Mouse (Mus musculus) forebrain, embryonic 10.5 days (tissue): Measurements from ENCODE around the gene Pcca. TPM values are rescaled to one million over a fixed set of nuclear protein-coding genes. Genes with fewer than 3 reads are reported as not detected.
"Not testable (repeated sequence)": the region's sequence is repeated elsewhere in the genome, so short reads cannot be mapped to it uniquely, and the experiment has no call there.

Experiments
- DNase-seq: peaks from one replicate; pipeline ENCODE4 v3.0.0-alpha.2; 2017; ENCODE audit warnings: low spot score; ENCODE audit errors: extremely low spot score
- H3K27ac ChIP-seq: fragments of 300-500 bp; sonication (generic); 2 replicates; pipeline ENCODE4 v1.5.1; 2016; ENCODE audit warnings: mild to moderate bottlenecking
- H3K27me3 ChIP-seq: fragments of 300-500 bp; sonication (generic); 2 replicates; pipeline ENCODE4 v1.6.1; 2016; ENCODE audit warnings: mild to moderate bottlenecking; ENCODE audit not compliant: poor library complexity, severe bottlenecking
- H3K36me3 ChIP-seq: fragments of 300-500 bp; sonication (generic); replicated peaks from 2 replicates; pipeline ENCODE4 v1.6.1; 2016; ENCODE audit warnings: mild to moderate bottlenecking, moderate library complexity
- H3K4me1 ChIP-seq: fragments of 300-500 bp; sonication (generic); 2 replicates; pipeline ENCODE4 v1.6.1; 2016
- H3K4me3 ChIP-seq: fragments of 300-500 bp; sonication (generic); 2 replicates; pipeline ENCODE4 v1.5.1; 2016; ENCODE audit warnings: mild to moderate bottlenecking, moderate library complexity
- H3K9me3 ChIP-seq: fragments of 300-500 bp; sonication (generic); 2 replicates; pipeline ENCODE4 v1.6.1; 2016; ENCODE audit warnings: mild to moderate bottlenecking, moderate library complexity
- WGBS: fragments of 180-500 bp; shearing (Covaris S2); methylation state at CpG from one replicate; pipeline ENCODE4 v1.1.7; 2016; 5-methylcytosine and 5-hydroxymethylcytosine counted together
- polyA plus RNA-seq: library from polyadenylated mRNA; unstranded; fragments of >200 nt; fragmentation: Nextera tagmentation; extraction: Ambion mirVana; gene quantifications from 2 replicates; pipeline ENCODE4 v1.2.1, GENCODE M21; 2016

Pcca gene
- polyA plus RNA-seq, 1 experiment from 2014 or later = 38.9 TPM

- no peak overlapping the region for H3K4me3 ChIP-seq
- peaks cover 7% of the 10 kb centered on the region; the same call in 1 of the 2 replicates for H3K27me3 ChIP-seq
- H3K27ac ChIP-seq = no peak overlapping the region
- no peak for DNase-seq
- 49% methylated on average over 2 of the region's 2 CpGs for WGBS
- no peaks in the 10 kb centered on the region for H3K9me3 ChIP-seq
- H3K4me1 ChIP-seq = no peaks in the 10 kb centered on the region
- no peaks in the 10 kb centered on the region for H3K36me3 ChIP-seq
These were observed 25.1 kb upstream of the Pcca start for GRCm38 (mm10) chr14:122509058-122509457.

- WGBS = 79% methylated on average over 3 of the region's 3 CpGs
- H3K36me3 ChIP-seq = no peaks in the 10 kb centered on the region
- no peak for DNase-seq
- H3K9me3 ChIP-seq = no peaks in the 10 kb centered on the region
- H3K4me3 ChIP-seq = no peak overlapping the region
- peaks cover 7% of the 10 kb centered on the region; the same call in 1 of the 2 replicates for H3K27me3 ChIP-seq
- H3K4me1 ChIP-seq = no peaks in the 10 kb centered on the region
- H3K27ac ChIP-seq = no peak overlapping the region
These were observed 22.6 kb upstream of the Pcca start for GRCm38 (mm10) chr14:122511519-122511918.

GRCm38 (mm10) chr14:122513511-122514036, 20.6 kb upstream of the Pcca start:
- WGBS = 81% methylated on average over 1 of the region's 1 CpGs
- H3K36me3 ChIP-seq = no peaks in the 10 kb centered on the region
- no peak for DNase-seq

GRCm38 (mm10) chr14:122528475-122528874, 5.6 kb upstream of the Pcca start:
- Histone ChIP-seq H3K4me3 (no peak overlapping the region), H3K27ac (no peak overlapping the region), H3K9me3 (0 out of 2 replicates have a peak, but pooled peaks cover 5% of the 10 kb centered on the region), H3K36me3 (no peaks in the 10 kb centered on the region), H3K27me3 (no peaks in the 10 kb centered on the region), H3K4me1 (peaks cover 2% of the 10 kb centered on the region; the same call in 1 of the 2 replicates)
- 89% methylated on average over 4 of the region's 4 CpGs for WGBS
- no peak for DNase-seq

More at GRCm38 (mm10) chr14:122513511-122514036, 20.6 kb upstream of the Pcca start:
- Histone ChIP-seq H3K4me1 (no peaks in the 10 kb centered on the region), H3K27me3 (peaks cover 7% of the 10 kb centered on the region; the same call in 1 of the 2 replicates), H3K27ac (no peak overlapping the region), H3K9me3 (no peaks in the 10 kb centered on the region), H3K4me3 (no peak overlapping the region)

GRCm38 (mm10) chr14:122535986-122536385, 1.9 kb downstream of the Pcca start:
- Histone ChIP-seq H3K4me1 (peaks cover 24% of the 10 kb centered on the region), H3K36me3 (no peaks in the 10 kb centered on the region), H3K9me3 (no peaks in the 10 kb centered on the region), H3K27me3 (no peaks in the 10 kb centered on the region), H3K27ac (no peak overlapping the region), H3K4me3 (no peak overlapping the region)
- 89% methylated on average over 1 of the region's 1 CpGs for WGBS
- no peak for DNase-seq

- H3K27ac ChIP-seq = no peak overlapping the region
- 94% methylated on average over 1 of the region's 1 CpGs for WGBS
- no peak overlapping the region for H3K4me3 ChIP-seq
- 0 out of 2 replicates have a peak, but pooled peaks cover 3% of the 10 kb centered on the region for H3K4me1 ChIP-seq
- DNase-seq = no peak
- no peaks in the 10 kb centered on the region for H3K27me3 ChIP-seq
- peaks cover 8% of the 10 kb centered on the region for H3K36me3 ChIP-seq
- peaks cover 3% of the 10 kb centered on the region; the same call in 1 of the 2 replicates for H3K9me3 ChIP-seq
These were observed 14.3 kb downstream of the Pcca start for GRCm38 (mm10) chr14:122548421-122548820.

GRCm38 (mm10) chr14:122548905-122549304, 14.8 kb downstream of the Pcca start:
- 91% methylated on average over 1 of the region's 1 CpGs for WGBS
- Histone ChIP-seq H3K4me3 (no peak overlapping the region), H3K9me3 (peaks cover 3% of the 10 kb centered on the region; the same call in 1 of the 2 replicates), H3K4me1 (0 out of 2 replicates have a peak, but pooled peaks cover 3% of the 10 kb centered on the region), H3K36me3 (peaks cover 8% of the 10 kb centered on the region), H3K27ac (no peak overlapping the region), H3K27me3 (no peaks in the 10 kb centered on the region)
- DNase-seq = no peak

- 89% methylated on average over 7 of the region's 7 CpGs for WGBS
- Histone ChIP-seq H3K27me3 (no peaks in the 10 kb centered on the region), H3K9me3 (peaks cover 3% of the 10 kb centered on the region; the same call in 1 of the 2 replicates), H3K27ac (no peak overlapping the region), H3K4me3 (no peak overlapping the region), H3K36me3 (peaks cover 8% of the 10 kb centered on the region), H3K4me1 (0 out of 2 replicates have a peak, but pooled peaks cover 3% of the 10 kb centered on the region)
- no peak for DNase-seq
These were observed 18.8 kb downstream of the Pcca start for GRCm38 (mm10) chr14:122552761-122553445.

- Histone ChIP-seq H3K27ac (no peak overlapping the region), H3K27me3 (no peaks in the 10 kb centered on the region), H3K36me3 (no peaks in the 10 kb centered on the region), H3K4me1 (0 out of 2 replicates have a peak, but pooled peaks cover 3% of the 10 kb centered on the region), H3K9me3 (no peaks in the 10 kb centered on the region), H3K4me3 (no peak overlapping the region)
- WGBS = 93% methylated on average over 9 of the region's 9 CpGs
- no peak for DNase-seq
These were observed 23.2 kb downstream of the Pcca start for GRCm38 (mm10) chr14:122557353-122557752.

GRCm38 (mm10) chr14:122560893-122561452, 26.8 kb downstream of the Pcca start:
- WGBS = 88% methylated on average over 1 of the region's 1 CpGs
- not testable (repeated sequence) for H3K27me3 ChIP-seq, H3K4me3 ChIP-seq, H3K27ac ChIP-seq, DNase-seq, H3K4me1 ChIP-seq, H3K9me3 ChIP-seq
- peaks cover 16% of the 10 kb centered on the region for H3K36me3 ChIP-seq

- H3K27me3 ChIP-seq = no peaks in the 10 kb centered on the region
- H3K4me1 ChIP-seq = no peaks in the 10 kb centered on the region
- H3K9me3 ChIP-seq = no peaks in the 10 kb centered on the region
- no peaks in the 10 kb centered on the region for H3K36me3 ChIP-seq
- DNase-seq = no peak
- no peak overlapping the region for H3K4me3 ChIP-seq
- WGBS = 88% methylated on average over 9 of the region's 9 CpGs
- H3K27ac ChIP-seq = no peak overlapping the region
These were observed 36.7 kb downstream of the Pcca start for GRCm38 (mm10) chr14:122570862-122571261.

GRCm38 (mm10) chr14:122574064-122574751, 40.1 kb downstream of the Pcca start:
- no peak for DNase-seq
- H3K4me3 ChIP-seq = no peak overlapping the region
- no peak overlapping the region for H3K27ac ChIP-seq
- H3K36me3 ChIP-seq = peaks cover 13% of the 10 kb centered on the region
- no peaks in the 10 kb centered on the region for H3K27me3 ChIP-seq
- no peaks in the 10 kb centered on the region for H3K4me1 ChIP-seq
- 88% methylated on average over 7 of the region's 7 CpGs for WGBS
- peaks cover 7% of the 10 kb centered on the region; the same call in 1 of the 2 replicates for H3K9me3 ChIP-seq
